Mouse (Mus musculus): ENCODE data around the gene Hmcn2. TPM values are rescaled to one million over a fixed set of nuclear protein-coding genes. Genes with fewer than 3 reads are reported as not detected.

Gene Hmcn2
- polyA plus RNA-seq, 1 experiment from 2014 or later = 0.11 TPM

- Histone ChIP-seq H3K36me3 (ENCODE audit: control insufficient read depth, insufficient read depth) (no peaks in the 10 kb centered on the region), H3K4me1 (replicated peaks; ENCODE audit: control insufficient read depth, insufficient read depth, low read length) (no peaks in the 10 kb centered on the region), H3K27me3 (replicated peaks; ENCODE audit: control insufficient read depth, insufficient read depth, low read length) (no peaks in the 10 kb centered on the region), H3K4me2 (ENCODE audit: low read length) (no peak overlapping the region), H3K27ac (ENCODE audit: low read length) (no peak overlapping the region), H3K4me3 (replicated peaks; ENCODE audit: low read length) (no peak overlapping the region), H3K9ac (replicated peaks; ENCODE audit: low read depth, low read length) (no peak overlapping the region), H3K9me3 (ENCODE audit: control insufficient read depth, low read length) (no peaks in the 10 kb centered on the region)
- no peak for ATAC-seq
- WGBS = 83% methylated on average over 7 of the region's 7 CpGs
These were observed 45.1 kb downstream of the Hmcn2 start for GRCm38 (mm10) chr2:31359316-31359715.

DNA sequence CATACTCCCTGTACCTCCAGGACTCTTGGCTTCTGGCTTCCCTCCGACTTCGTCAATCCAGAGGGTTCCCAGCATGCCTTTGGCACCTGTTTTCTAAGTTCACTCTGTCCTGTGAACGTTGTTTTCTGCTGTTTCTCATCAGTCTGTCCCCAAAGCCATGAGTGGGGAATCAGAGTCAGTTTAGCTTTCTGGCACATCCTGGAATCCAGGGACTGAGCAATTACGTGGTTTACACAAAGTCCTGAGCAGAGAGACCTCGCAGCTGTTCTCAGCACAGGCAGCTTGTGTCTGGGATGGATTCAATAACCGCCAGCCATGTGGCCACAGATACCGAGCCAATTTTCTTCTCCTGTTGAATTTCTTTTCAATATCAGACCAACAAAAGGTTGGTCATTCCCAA is 53.0 kb downstream of the Hmcn2 start:
- no peak overlapping the region for H3K4me3 ChIP-seq (replicated peaks; ENCODE audit: low read length)
- peaks cover 3% of the 10 kb centered on the region for H3K9me3 ChIP-seq (ENCODE audit: control insufficient read depth, low read length)
- no peak overlapping the region for H3K4me2 ChIP-seq (ENCODE audit: low read length)
- no peak for ATAC-seq
- no peaks in the 10 kb centered on the region for H3K4me1 ChIP-seq (replicated peaks; ENCODE audit: control insufficient read depth, insufficient read depth, low read length)
- 76% methylated on average over 7 of the region's 7 CpGs for WGBS
- H3K27me3 ChIP-seq (replicated peaks; ENCODE audit: control insufficient read depth, insufficient read depth, low read length) = no peaks in the 10 kb centered on the region
- no peak overlapping the region for H3K27ac ChIP-seq (ENCODE audit: low read length)
- H3K9ac ChIP-seq (replicated peaks; ENCODE audit: low read depth, low read length) = no peak overlapping the region
- H3K36me3 ChIP-seq (ENCODE audit: control insufficient read depth, insufficient read depth) = no peaks in the 10 kb centered on the region

GRCm38 (mm10) chr2:31371396-31371795 is 57.2 kb downstream of the Hmcn2 start:
- Histone ChIP-seq H3K9ac (replicated peaks; ENCODE audit: low read depth, low read length) (no peak overlapping the region), H3K27me3 (replicated peaks; ENCODE audit: control insufficient read depth, insufficient read depth, low read length) (no peaks in the 10 kb centered on the region), H3K27ac (ENCODE audit: low read length) (no peak overlapping the region), H3K9me3 (ENCODE audit: control insufficient read depth, low read length) (peaks cover 5% of the 10 kb centered on the region), H3K4me2 (ENCODE audit: low read length) (no peak overlapping the region), H3K4me3 (replicated peaks; ENCODE audit: low read length) (no peak overlapping the region), H3K4me1 (replicated peaks; ENCODE audit: control insufficient read depth, insufficient read depth, low read length) (no peaks in the 10 kb centered on the region), H3K36me3 (ENCODE audit: control insufficient read depth, insufficient read depth) (no peaks in the 10 kb centered on the region)
- WGBS = 89% methylated on average over 9 of the region's 9 CpGs
- ATAC-seq = no peak

DNA sequence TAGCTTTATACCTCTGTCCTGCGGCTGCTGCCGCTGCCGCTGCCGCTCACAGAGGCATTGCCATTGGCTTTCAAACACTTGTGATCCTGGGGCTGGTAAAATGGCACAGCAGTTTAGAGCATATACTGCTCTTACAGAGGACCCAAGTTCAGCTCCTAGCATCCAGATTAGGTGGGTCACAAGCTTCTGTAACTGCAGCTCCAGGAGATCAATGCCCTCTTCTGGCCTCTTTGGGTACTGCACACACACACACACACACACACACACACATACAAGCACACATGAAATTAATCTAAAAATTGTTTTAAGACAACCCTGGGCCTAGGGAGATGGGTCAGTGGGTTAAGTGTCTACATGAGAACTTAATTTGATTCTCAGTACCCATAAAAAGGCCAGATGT is 58.0 kb downstream of the Hmcn2 start:
- no peak overlapping the region for H3K27ac ChIP-seq (ENCODE audit: low read length)
- no peak overlapping the region for H3K4me3 ChIP-seq (replicated peaks; ENCODE audit: low read length)
- no peaks in the 10 kb centered on the region for H3K27me3 ChIP-seq (replicated peaks; ENCODE audit: control insufficient read depth, insufficient read depth, low read length)
- 98% methylated on average over 4 of the region's 4 CpGs for WGBS
- H3K9me3 ChIP-seq (ENCODE audit: control insufficient read depth, low read length) = peaks cover 5% of the 10 kb centered on the region
- H3K4me2 ChIP-seq (ENCODE audit: low read length) = no peak overlapping the region
- H3K9ac ChIP-seq (replicated peaks; ENCODE audit: low read depth, low read length) = no peak overlapping the region
- no peaks in the 10 kb centered on the region for H3K36me3 ChIP-seq (ENCODE audit: control insufficient read depth, insufficient read depth)
- ATAC-seq = no peak
- no peaks in the 10 kb centered on the region for H3K4me1 ChIP-seq (replicated peaks; ENCODE audit: control insufficient read depth, insufficient read depth, low read length)

DNA sequence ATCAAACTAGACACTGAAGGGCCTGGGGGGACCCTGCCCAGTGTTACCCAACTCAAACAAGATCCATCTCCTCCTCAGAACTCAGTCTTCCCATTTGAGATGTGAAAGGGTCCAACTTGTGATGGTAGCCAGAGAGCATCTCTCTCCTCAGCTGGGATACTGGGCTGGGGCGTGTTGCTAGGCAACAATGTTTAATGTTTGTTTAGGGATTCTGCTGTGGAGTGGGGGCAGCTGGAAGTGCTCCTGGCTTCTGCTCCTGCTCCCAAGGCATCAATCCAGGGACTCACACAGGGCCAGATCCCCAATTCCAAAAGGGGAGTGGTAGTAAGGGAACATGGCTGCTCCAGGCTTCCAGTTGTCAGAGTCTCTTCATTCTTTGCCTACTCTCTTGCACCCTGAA is 60.2 kb downstream of the Hmcn2 start:
- 64% methylated on average over 1 of the region's 1 CpGs for WGBS
- Histone ChIP-seq H3K27me3 (replicated peaks; ENCODE audit: control insufficient read depth, insufficient read depth, low read length) (no peaks in the 10 kb centered on the region), H3K4me1 (replicated peaks; ENCODE audit: control insufficient read depth, insufficient read depth, low read length) (no peaks in the 10 kb centered on the region), H3K4me3 (replicated peaks; ENCODE audit: low read length) (no peak overlapping the region), H3K4me2 (ENCODE audit: low read length) (no peak overlapping the region), H3K27ac (ENCODE audit: low read length) (no peak overlapping the region), H3K9ac (replicated peaks; ENCODE audit: low read depth, low read length) (no peak overlapping the region), H3K9me3 (ENCODE audit: control insufficient read depth, low read length) (peaks cover 5% of the 10 kb centered on the region), H3K36me3 (ENCODE audit: control insufficient read depth, insufficient read depth) (no peaks in the 10 kb centered on the region)
- ATAC-seq = no peak

DNA sequence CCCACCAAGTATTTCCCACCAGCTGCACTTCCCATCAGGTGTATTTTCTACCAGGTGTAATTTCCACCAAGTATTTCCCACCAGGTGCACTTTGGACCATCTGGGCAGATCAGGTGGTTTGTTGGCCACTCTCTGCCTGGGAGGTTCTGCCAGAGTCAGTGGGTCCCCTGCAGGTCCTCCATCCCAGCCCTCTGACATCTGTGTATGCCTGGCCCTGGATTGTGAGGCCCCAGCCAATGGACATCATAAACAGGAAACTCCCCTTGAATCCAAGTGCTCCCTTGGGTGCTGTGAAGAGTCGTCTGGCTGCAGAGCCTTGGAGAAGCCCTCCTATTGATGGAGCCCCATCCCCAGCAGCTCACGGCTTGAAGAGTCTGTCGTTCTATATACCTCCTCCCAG is 61.8 kb downstream of the Hmcn2 start:
- peaks cover 5% of the 10 kb centered on the region for H3K9me3 ChIP-seq (ENCODE audit: control insufficient read depth, low read length)
- no peak overlapping the region for H3K9ac ChIP-seq (replicated peaks; ENCODE audit: low read depth, low read length)
- H3K4me2 ChIP-seq (ENCODE audit: low read length) = no peak overlapping the region
- H3K4me1 ChIP-seq (replicated peaks; ENCODE audit: control insufficient read depth, insufficient read depth, low read length) = no peaks in the 10 kb centered on the region
- 58% methylated on average over 3 of the region's 3 CpGs for WGBS
- no peaks in the 10 kb centered on the region for H3K27me3 ChIP-seq (replicated peaks; ENCODE audit: control insufficient read depth, insufficient read depth, low read length)
- H3K36me3 ChIP-seq (ENCODE audit: control insufficient read depth, insufficient read depth) = no peaks in the 10 kb centered on the region
- no peak overlapping the region for H3K27ac ChIP-seq (ENCODE audit: low read length)
- ATAC-seq = no peak
- H3K4me3 ChIP-seq (replicated peaks; ENCODE audit: low read length) = no peak overlapping the region

DNA sequence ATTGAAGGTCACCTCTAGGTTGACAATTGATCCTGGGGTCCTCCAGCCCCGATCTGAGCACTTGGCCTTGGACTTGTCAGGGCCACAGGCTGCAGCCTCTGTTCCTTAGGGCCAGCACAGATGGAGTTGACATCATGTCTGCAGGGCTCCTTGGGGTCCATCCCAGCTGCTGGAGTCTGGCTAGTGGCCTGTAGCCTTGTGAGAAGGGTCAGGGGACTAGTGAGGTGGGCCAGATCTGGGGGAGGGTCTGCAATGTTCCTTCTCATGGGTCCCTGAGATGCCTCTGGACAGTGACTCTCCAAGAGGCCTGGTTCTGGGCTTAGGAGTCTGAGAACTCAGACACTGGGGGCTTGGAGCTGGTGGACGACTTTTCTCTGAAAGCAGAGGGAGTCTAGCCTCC is 63.3 kb downstream of the Hmcn2 start:
- H3K4me1 ChIP-seq (replicated peaks; ENCODE audit: control insufficient read depth, insufficient read depth, low read length) = no peaks in the 10 kb centered on the region
- no peak for ATAC-seq
- no peaks in the 10 kb centered on the region for H3K36me3 ChIP-seq (ENCODE audit: control insufficient read depth, insufficient read depth)
- H3K4me3 ChIP-seq (replicated peaks; ENCODE audit: low read length) = no peak overlapping the region
- H3K9me3 ChIP-seq (ENCODE audit: control insufficient read depth, low read length) = no peaks in the 10 kb centered on the region
- no peak overlapping the region for H3K4me2 ChIP-seq (ENCODE audit: low read length)
- WGBS = 71% methylated on average over 2 of the region's 2 CpGs
- H3K9ac ChIP-seq (replicated peaks; ENCODE audit: low read depth, low read length) = no peak overlapping the region
- H3K27ac ChIP-seq (ENCODE audit: low read length) = no peak overlapping the region
- no peaks in the 10 kb centered on the region for H3K27me3 ChIP-seq (replicated peaks; ENCODE audit: control insufficient read depth, insufficient read depth, low read length)

GRCm38 (mm10) chr2:31381292-31381846 is 67.2 kb downstream of the Hmcn2 start:
- ATAC-seq = peak; percentile 57
- Histone ChIP-seq H3K9ac (replicated peaks; ENCODE audit: low read depth, low read length) (no peak overlapping the region), H3K4me3 (replicated peaks; ENCODE audit: low read length) (no peak overlapping the region), H3K27me3 (replicated peaks; ENCODE audit: control insufficient read depth, insufficient read depth, low read length) (no peaks in the 10 kb centered on the region), H3K4me1 (replicated peaks; ENCODE audit: control insufficient read depth, insufficient read depth, low read length) (no peaks in the 10 kb centered on the region), H3K27ac (ENCODE audit: low read length) (no peak overlapping the region), H3K9me3 (ENCODE audit: control insufficient read depth, low read length) (no peaks in the 10 kb centered on the region), H3K4me2 (ENCODE audit: low read length) (no peak overlapping the region), H3K36me3 (ENCODE audit: control insufficient read depth, insufficient read depth) (no peaks in the 10 kb centered on the region)
- 64% methylated on average over 4 of the region's 4 CpGs for WGBS

- no peak overlapping the region for H3K4me3 ChIP-seq (replicated peaks; ENCODE audit: low read length)
- ATAC-seq = no peak
- H3K27ac ChIP-seq (ENCODE audit: low read length) = no peak overlapping the region
- H3K4me2 ChIP-seq (ENCODE audit: low read length) = no peak overlapping the region
- H3K27me3 ChIP-seq (replicated peaks; ENCODE audit: control insufficient read depth, insufficient read depth, low read length) = no peaks in the 10 kb centered on the region
- H3K36me3 ChIP-seq (ENCODE audit: control insufficient read depth, insufficient read depth) = no peaks in the 10 kb centered on the region
- H3K9ac ChIP-seq (replicated peaks; ENCODE audit: low read depth, low read length) = no peak overlapping the region
- no peaks in the 10 kb centered on the region for H3K4me1 ChIP-seq (replicated peaks; ENCODE audit: control insufficient read depth, insufficient read depth, low read length)
- 18% methylated on average over 4 of the region's 4 CpGs for WGBS
- H3K9me3 ChIP-seq (ENCODE audit: control insufficient read depth, low read length) = no peaks in the 10 kb centered on the region
These were observed 68.7 kb downstream of the Hmcn2 start for GRCm38 (mm10) chr2:31382952-31383351.

- ATAC-seq = no peak
- H3K4me2 ChIP-seq (ENCODE audit: low read length) = no peak overlapping the region
- H3K4me1 ChIP-seq (replicated peaks; ENCODE audit: control insufficient read depth, insufficient read depth, low read length) = no peaks in the 10 kb centered on the region
- 61% methylated on average over 8 of the region's 10 CpGs for WGBS
- H3K9ac ChIP-seq (replicated peaks; ENCODE audit: low read depth, low read length) = no peak overlapping the region
- H3K9me3 ChIP-seq (ENCODE audit: control insufficient read depth, low read length) = no peaks in the 10 kb centered on the region
- no peaks in the 10 kb centered on the region for H3K36me3 ChIP-seq (ENCODE audit: control insufficient read depth, insufficient read depth)
- H3K27ac ChIP-seq (ENCODE audit: low read length) = no peak overlapping the region
- no peak overlapping the region for H3K4me3 ChIP-seq (replicated peaks; ENCODE audit: low read length)
- no peaks in the 10 kb centered on the region for H3K27me3 ChIP-seq (replicated peaks; ENCODE audit: control insufficient read depth, insufficient read depth, low read length)
These were observed 102.8 kb downstream of the Hmcn2 start for GRCm38 (mm10) chr2:31416968-31417367.

All from forebrain, embryonic 16.5 days (tissue).